Mouse (Mus musculus) heart, adult 18-20 months (tissue): ENCODE measurements around the gene 3110009E18Rik. TPM values are rescaled to one million over a fixed set of nuclear protein-coding genes. Genes with fewer than 3 reads are reported as not detected.

Experiments
- DNase-seq, 2 experiments: peaks; one replicate each; pipeline ENCODE4 v3.0.0; 2021 to 2022; ENCODE audit warnings: mixed read lengths in 1 of 2
- total RNA-seq, 2 experiments: library from RNA; stranded (reverse); gene quantifications; 2 replicates each; pipeline ENCODE4 v1.2.3; 2021

Gene 3110009E18Rik
- total RNA-seq, 2 experiments from 2014 or later, result 6.2 to 6.4 TPM

DNA sequence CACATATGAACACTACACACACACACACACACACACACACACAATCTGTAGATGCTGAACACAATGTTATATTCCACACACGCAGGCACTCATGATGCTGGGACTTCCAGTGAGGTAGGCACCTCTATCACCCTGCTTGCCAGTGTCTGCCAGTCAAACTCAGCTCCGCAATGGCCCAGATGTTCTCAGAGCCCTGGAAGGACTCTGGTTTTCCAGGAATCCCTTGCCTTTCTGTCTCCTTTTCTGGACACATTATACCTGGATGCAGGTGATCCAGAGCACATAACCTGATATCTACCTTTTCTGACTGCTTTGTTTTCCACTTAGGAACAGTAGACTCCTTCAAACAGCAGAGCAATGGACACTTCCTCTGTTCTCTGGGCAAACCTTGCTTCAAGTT, 75.7 kb downstream of the 3110009E18Rik start:
- DNase-seq, result no peak

DNA sequence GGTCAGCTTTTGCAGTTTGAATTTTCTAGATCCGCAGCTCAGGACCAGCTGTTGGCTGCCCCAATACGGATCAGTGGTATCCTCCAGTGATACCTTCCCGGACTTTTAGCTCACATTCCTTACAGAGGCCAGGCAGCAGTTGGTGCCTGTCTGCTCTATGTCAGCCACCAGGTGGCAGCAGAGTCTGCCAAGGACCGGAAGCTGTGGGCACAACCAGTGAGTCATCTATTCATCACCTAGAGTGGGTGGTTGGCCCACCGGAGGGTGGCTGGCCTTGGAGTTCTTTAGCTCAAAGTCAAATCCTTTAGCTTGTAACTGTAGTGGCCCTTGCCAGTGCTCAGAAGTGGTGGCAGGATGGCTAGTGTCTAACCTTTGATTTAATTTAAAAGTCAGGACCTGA, 76.2 kb downstream of the 3110009E18Rik start:
- peak; percentile 60 to 80 for DNase-seq

DNA sequence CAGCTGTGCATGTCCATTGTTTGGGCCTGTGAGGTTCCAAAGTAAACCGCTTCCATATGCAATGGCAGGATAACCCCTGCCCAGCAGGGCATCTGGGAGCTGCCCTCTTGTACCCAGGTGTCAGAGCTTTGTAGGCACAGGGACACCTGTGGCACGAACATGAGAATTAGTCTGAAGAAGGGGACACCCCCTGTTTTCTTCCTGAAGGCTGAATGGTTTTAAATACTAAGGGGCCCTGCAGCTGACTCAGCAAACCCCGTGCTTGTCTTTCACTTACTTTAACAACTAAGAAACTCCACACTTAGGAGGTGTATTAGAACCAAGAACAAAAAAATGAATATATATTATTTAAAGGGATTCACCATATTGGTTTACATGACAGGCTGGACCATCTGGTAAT, 77.2 kb downstream of the 3110009E18Rik start:
- DNase-seq, result no peak

DNA sequence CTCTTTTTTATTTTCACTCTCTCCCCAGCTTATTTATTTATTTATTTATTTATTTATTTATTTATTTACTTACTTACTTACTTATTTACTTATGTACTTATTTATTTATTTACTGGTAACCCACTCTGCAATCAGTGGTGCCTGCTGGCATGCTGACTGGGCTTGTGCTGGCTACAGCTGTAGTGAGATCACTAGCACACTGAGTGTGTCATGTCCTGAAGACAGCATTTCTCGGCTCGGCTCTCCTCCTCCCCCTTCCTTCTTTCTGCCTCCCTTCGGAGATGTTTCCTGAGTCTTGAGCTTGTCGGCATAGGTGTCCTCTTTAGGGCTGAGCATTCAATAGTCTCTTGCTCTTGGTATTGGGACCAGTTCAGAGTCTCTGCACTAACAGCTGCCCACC, 78.0 kb downstream of the 3110009E18Rik start:
- no peak for DNase-seq

DNA sequence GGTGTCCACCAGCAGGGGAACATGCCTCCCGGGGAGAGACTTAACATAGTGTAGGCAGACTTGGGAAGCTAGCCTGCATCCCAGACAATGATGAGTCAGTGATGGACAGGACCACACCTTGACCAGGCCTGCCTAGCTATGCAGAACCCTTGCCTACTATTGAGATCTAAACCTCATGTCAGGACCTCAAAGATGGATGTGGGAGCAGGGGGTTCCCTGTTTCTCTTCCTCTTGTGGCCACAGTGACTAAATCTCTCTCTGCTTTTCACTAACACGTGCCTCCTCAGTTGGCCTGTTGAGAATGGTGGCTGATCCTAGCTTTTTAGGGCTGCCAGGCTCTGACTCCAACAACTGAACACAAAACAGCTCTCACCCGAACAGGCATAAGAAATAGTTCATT, 81.6 kb downstream of the 3110009E18Rik start:
- no peak for DNase-seq

DNA sequence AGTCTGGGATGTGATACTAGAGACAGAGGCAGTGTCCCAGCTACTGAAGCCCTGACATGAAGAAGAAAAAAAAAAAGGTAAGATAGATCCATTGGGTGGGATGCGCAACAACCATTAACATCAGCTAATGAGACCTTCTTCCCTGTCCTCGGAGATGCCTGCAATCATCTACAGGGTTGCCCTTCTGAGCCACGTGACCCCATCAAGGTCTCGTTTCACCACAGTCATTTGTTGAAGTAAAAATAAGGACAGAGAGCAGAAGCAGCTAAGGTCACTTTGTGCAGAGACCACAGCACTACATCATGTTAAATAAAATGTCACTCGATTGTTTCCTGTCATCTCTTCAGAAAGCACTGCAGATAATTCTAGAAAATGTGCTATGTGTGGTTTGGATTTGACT, 82.8 kb downstream of the 3110009E18Rik start:
- DNase-seq, result no peak

DNA sequence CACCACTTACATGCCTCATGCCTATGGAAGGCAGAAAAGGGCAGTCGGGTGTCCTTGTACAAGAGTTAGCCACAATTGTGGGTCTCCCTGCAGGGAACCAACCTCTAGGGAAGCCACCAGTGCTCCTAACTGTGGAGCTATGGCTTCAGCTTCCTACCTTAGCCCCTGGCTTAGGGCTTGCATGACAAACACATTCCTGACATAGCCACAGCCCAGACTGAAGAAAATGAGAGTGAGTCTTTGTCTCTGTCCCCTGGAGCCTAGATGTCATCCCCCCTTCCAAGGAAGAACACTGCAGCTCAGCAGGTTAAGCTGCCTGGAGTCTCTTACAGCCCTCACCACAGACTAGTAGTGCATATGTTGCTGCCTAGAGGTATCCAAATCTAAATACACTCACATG, 83.8 kb downstream of the 3110009E18Rik start:
- DNase-seq, result no peak

DNA sequence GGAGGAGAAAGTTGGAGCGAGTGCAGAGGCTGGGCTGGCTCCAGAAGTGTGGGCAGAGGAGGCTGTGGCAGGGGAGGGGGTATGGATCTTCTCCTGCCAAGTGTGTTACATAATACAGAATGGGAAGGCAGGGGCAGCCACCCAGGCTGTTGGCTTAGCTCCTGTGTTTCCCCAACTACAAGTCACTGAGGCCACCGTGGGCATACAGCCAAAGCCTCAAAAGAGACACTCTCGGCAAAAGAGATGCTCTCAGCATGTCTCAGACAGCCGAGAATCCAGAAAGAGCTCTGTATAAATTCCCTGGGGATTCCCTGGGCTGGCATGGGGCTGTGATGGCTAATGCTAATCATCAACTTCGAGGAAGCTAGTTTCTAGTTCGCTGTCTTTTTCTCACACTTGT, 86.6 kb downstream of the 3110009E18Rik start:
- DNase-seq, result no peak

DNA sequence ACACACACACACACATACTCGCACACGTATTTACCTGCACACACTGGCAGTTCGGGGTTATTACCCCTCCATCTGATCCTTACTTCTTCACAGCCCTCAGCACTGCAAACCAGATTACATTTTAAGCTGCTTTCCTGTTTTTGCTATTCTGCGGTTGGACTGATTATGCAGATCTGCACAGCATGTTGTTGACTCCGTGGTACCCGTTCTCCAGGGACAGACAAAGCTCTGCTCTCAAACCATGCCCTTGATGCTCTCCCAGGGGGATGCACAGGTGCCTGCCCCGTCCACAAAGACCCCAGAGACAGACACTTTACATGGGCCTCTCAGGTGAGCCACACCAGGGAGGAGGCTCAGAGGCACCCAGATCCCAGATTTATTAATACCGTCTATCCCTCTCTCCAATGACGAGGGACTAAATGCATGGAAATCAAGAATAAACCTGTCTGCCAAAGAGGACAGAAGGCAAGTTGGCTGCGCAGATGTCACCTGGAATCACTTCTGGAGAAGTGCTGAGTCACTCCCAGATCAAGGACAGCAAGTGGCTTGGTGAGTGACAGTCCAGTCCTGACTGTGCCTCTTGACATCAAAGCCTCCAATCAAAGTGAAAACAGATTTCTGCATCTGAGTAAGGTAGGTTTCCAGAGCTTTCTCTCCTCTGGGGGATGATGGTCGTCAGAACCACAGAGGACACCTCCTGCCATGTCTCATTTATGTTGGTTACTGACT, 87.7 kb downstream of the 3110009E18Rik start:
- no peak for DNase-seq

DNA sequence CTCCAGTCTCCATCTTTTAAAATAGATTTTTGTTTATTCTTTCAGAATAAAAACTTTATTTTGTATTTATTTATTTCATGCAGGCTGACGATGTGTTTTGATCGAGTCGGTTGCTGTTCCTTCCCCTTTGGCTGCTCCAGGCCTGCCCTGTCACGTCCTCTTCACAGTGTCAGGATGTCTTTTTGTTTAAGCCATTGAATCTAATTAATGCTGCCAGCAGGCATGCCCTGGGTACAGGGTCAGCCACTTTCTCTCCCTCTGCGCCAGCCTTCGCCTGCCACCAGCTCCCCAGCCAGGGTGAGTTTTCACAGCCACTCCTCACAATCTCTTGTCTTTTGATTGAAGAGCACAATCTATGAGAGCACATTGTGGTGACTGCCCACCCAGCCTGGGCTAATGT, 99.9 kb downstream of the 3110009E18Rik start:
- no peak for DNase-seq

DNA sequence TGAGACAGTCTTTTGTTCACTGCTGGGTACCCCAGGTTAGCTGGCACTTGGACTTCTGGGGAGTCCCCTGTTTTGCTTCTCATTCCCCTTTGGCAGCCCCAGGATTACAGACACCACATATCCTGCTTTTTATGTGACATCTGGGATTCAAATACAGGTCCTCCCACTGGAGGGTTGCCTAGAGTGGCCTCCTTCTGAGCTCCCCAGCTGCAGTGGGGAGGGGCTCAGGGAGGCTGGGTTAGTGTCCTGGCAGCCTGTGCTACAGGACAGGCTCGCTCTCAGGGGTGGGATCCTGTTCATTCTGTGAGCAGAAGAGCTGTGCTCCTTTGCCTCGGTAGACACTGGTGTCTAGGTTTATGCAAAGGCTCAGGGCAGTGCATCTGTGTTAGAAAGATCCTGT, 100.3 kb downstream of the 3110009E18Rik start:
- peak in 1 of 2 experiments; percentile 30 for DNase-seq

DNA sequence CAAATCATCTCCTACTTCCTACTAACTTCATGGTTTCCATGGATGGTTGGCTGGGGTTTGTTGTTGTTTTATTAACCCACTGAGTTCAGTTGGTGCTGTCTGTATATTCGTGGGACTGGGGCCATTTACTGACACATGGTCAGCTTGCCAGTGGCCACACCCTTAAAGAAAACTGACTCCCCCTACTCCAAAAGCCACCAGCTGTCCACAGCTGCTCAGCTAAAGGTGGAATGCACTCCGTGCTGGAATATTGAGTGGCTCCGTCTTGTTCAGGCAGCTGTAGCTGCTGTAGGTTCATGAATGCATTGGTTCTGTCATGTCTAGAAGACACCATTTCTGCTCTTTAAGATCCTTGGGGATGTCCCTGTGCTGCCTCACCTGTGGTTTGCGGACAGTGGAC, 102.6 kb downstream of the 3110009E18Rik start:
- no peak for DNase-seq

DNA sequence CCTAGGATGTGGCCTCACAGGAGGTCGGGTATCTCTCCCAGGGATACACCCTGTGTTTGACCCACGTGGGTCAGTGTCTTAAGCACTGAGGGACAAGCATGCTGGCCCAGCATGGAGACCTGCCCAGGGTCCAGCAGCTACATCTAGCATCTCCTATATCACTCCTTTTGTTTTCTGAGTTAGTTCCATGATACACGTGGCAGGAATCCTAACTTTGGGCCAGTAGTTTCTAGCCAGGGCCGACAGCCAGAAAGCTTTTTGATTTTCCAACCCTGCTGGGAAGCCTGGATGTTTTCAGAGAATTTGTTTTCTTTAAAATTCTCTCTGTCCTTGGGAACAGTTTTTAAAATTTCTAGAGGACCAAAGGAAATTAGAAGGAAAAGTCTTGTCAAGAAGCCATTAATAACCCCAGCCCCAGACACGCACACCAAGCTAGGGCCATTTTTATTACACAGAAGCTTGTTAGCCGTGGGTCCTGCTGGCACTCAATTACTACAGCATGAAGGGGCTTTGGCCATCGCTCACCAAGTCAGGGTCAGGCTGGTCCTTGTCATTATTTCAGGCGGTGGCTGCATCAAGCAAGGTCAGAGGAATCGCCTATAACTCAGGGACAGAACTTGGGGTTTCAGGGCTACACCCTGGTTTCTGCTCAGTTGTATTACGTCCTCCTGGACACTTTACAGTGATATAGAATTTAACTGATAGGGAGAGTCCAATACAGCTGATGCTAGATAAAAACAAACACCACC, 108.9 kb downstream of the 3110009E18Rik start:
- peak; percentile 47 to 61 for DNase-seq

DNA sequence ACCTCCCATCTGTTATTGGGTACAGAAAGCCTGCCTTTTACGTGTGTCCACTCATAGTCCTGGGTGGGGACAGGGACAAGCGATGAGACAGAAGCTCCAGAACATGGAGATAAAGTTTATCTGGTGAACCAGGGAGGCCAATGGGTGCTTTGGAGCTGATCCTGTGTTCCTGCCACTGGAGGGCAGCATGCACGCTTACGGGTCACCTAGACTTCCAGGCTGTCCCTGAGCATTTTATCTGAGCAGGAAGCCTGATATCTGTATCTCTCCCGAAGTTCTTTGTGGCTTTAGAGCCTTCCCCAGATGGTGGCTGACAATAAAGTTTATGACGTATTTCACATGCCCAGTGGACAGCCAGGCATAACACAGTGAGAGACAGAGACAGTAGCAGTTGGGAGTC, 110.3 kb downstream of the 3110009E18Rik start:
- DNase-seq, result peak; percentile 43 to 65

DNA sequence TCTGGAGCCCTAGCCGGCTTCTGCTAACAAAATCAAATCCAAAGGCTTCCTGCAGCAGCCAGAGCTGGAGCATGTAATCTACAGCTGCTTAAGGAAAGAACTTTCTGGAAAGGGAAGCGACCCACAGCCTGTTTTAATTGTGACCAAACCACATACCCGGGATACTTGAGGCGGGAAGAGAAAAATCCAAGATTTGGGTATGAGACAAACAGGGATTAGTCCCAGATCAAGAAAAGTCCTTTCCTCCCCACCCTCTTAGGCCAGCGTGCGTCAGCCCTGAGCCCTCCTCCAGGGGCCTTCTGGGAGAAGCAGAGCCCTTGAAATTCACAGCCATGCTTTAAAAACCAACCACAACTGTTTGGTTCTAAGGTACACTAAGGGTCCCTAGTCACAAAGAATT, 111.2 kb downstream of the 3110009E18Rik start:
- no peak for DNase-seq

DNA sequence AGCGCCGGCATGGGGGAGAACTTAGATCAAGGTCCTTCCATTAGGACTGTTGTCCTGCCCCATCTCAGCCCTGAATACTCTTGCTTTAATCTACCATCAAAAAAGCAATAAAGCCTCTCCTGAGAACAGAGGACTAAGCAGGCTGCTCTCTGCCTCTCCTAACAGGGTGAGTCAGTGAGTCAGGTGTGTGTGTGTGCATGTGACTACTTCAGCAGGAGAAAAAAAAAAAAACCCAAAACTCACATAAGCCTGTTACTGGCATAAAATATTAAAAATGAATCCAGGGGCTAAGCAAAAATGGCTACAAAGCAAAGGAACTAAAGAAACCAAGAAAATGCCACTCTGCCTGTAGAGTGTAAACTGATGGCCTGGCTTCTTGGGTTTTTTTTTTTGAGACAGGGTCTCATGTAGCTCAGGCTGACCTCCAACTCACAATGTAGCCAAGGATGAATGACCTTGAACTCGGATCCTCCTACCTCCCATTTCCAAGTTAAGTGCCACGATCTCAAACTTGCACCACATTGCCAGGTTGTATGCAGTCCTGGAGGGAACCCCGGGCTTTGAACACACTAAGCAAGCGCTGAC, 114.7 kb downstream of the 3110009E18Rik start:
- DNase-seq, result no peak

DNA sequence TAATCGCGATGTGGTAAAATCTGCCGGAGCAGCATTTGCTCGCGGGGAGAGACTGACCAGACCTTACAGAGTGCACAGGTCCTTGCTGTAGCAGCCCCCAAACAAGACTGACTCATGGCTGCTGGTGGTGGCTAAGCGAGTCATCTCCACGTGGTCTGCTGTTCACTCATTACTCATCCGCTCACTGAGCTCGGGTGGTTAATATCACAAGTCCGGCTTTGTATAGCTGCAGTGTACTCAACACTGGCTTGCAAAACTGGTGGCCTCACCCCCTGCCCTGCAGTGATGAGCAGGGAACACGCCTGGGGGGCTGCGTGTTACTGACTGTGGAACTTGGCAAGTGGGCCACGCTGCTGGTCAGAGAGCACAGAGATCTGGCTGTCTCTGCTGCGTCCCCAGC, 115.4 kb downstream of the 3110009E18Rik start:
- DNase-seq, result no peak

DNA sequence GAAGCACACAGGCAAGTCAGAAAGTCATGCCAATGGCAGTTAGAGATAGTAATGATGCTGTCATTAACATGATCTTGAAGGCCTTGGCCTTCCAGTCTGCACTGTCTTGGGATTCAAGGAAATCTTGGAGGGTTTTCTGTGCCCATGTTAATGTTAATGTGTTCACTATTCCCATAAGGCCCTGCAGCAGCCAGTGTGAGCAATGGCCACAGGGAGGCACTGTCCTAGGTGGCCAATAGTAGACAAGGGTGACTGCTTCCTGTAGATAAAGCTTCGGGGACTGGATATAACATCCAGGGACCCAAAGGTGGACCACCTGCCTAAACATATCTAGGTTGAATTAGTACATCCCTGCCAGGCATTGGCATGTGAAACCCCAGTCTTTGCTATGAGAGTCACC, 116.1 kb downstream of the 3110009E18Rik start:
- DNase-seq, result no peak

Other genes with a start within 250 kb of the 3110009E18Rik start
- 10 to 100 TPM in 1 of 2 experiments, 1 to 10 TPM in 1; 9.9 to 10.7 TPM for gene Tmem177, start 208.0 kb upstream of the 3110009E18Rik start, total RNA-seq
- gene Cfap221, start 124.0 kb upstream of the 3110009E18Rik start, total RNA-seq, result not detected
- gene Sctr, start 114.3 kb upstream of the 3110009E18Rik start, total RNA-seq, result under 1 TPM in 1 of 2 experiments, not detected in 1; 0.21 TPM
- 1 to 10 TPM; 7.0 to 8.0 TPM for gene Tmem37, start 47.1 kb upstream of the 3110009E18Rik start, total RNA-seq
- 100 to 1,000 TPM; 307 to 318 TPM for gene Dbi, start 109 bp upstream of the 3110009E18Rik start, total RNA-seq
- gene Steap3, start 151.5 kb downstream of the 3110009E18Rik start, total RNA-seq, result 10 to 100 TPM; 25.5 to 26.5 TPM
- not detected for gene C1ql2, start 219.4 kb downstream of the 3110009E18Rik start, total RNA-seq